ENCODE assay signal across 8 mouse cellular contexts in genomic region chr6:88517701-88518403, GRCm38 (mm10). TPM values are rescaled to one million over a fixed set of nuclear protein-coding genes. Genes with fewer than 3 reads are reported as not detected.
A peak's percentile ranks its signal among the peaks of the same experiment; 100 is the strongest.
DNase-seq lines count a peak whose midpoint lies in the region; ATAC-seq lines count a peak whose summit lies in the region.

No protein-coding gene starts in this region.

- 0 out of 2 replicates have a peak overlapping the region, but pooled peaks have one; percentile 42 for H3K27ac ChIP-seq in neural tube, embryonic 12.5 days

- DNase-seq in embryo, embryonic 10.5 days (ENCODE audit: low spot score) = peak; percentile 23
- DNase-seq in embryo, embryonic 10 days (ENCODE audit: low spot score) = no peak
- DNase-seq in urinary bladder, adult 2 months (ENCODE audit: low spot score) = peak; percentile 22
- no peak for DNase-seq in urinary bladder, postnatal 14 days (ENCODE audit: low spot score)
- DNase-seq in gastrocnemius, postnatal 14 days = no peak
- DNase-seq in cerebellum, adult 9-10 months = no peak

- no peaks in the 10 kb centered on the region for H3K27me3 ChIP-seq in neural tube, embryonic 12.5 days (replicated peaks)

- H3K36me3 ChIP-seq in neural tube, embryonic 12.5 days = peaks cover 32% of the 10 kb centered on the region

- ATAC-seq in inflammation-experienced regulatory T-cells, adult 6 months = peak; percentile 4
- ATAC-seq in neural tube, embryonic 12.5 days (ENCODE audit: low FRiP score, low read depth) = peak; percentile 10; the same call in 1 of the 2 replicates

- peak overlapping the region; percentile 90 for H3K9ac ChIP-seq in neural tube, embryonic 12.5 days

- H3K4me2 ChIP-seq in neural tube, embryonic 12.5 days (replicated peaks) = peak overlapping the region; percentile 90

- WGBS in neural tube, embryonic 12.5 days = 17% methylated on average over 18 of the region's 18 CpGs

- H3K4me1 ChIP-seq in neural tube, embryonic 12.5 days = peaks cover 23% of the 10 kb centered on the region

- intact Hi-C loops in gastrocnemius, postnatal 14 days (cut with DNase I; ENCODE audit: low total_unique reads) = no loop called here

- H3K4me3 ChIP-seq in neural tube, embryonic 12.5 days = peak overlapping the region; percentile 91

- no peaks in the 10 kb centered on the region for H3K9me3 ChIP-seq in neural tube, embryonic 12.5 days

RNA-seq across cellular contexts. Expression of gene Sec61a1, which starts 0.9 kb away (rescaled TPM):
- polyA plus RNA-seq in urinary bladder, adult 2 months (2012; rRNA removed) = 130 and 145 TPM in 2 replicates
- polyA plus RNA-seq in inflammation-experienced regulatory T-cells, adult 6 months (2017; shearing (Covaris generic)) = 100 to 1,000 TPM; 183 to 218 (median 188) TPM
- 192 and 193 TPM in 2 replicates for polyA plus RNA-seq in neural tube, embryonic 12.5 days (2016; fragmentation: Nextera tagmentation; extraction: Ambion mirVana)
- 10 to 100 TPM; 35.5 to 46.6 TPM for total RNA-seq in gastrocnemius, postnatal 14 days (2021)

RNA-seq across cellular contexts. Expression of gene Ruvbl1, which starts 52.6 kb away (rescaled TPM):
- polyA plus RNA-seq in urinary bladder, adult 2 months (2012; rRNA removed) = 33.1 and 37.7 TPM in 2 replicates
- polyA plus RNA-seq in inflammation-experienced regulatory T-cells, adult 6 months (2017; shearing (Covaris generic)) = 10 to 100 TPM; 51.3 to 68.4 (median 59.4) TPM
- 112 and 115 TPM in 2 replicates for polyA plus RNA-seq in neural tube, embryonic 12.5 days (2016; fragmentation: Nextera tagmentation; extraction: Ambion mirVana)
- 10 to 100 TPM; 23.3 to 26.5 TPM for total RNA-seq in gastrocnemius, postnatal 14 days (2021)

Comparison
In these comparisons a context has a peak if more than half of its experiments do, and no peak if none do; other contexts are left out.
1. DNase-seq: peak in embryo, embryonic 10.5 days (single experiment) and urinary bladder, adult 2 months (single experiment); none in embryo, embryonic 10 days (single experiment), urinary bladder, postnatal 14 days (single experiment), gastrocnemius, postnatal 14 days (single experiment) and cerebellum, adult 9-10 months (single experiment).